Mouse (Mus musculus): ENCODE data around the gene Nubp1. TPM values are rescaled to one million over a fixed set of nuclear protein-coding genes. Genes with fewer than 3 reads are reported as not detected.

Nubp1 gene
- polyA plus RNA-seq, 1 experiment from 2014 or later, result 74.2 TPM

DNA sequence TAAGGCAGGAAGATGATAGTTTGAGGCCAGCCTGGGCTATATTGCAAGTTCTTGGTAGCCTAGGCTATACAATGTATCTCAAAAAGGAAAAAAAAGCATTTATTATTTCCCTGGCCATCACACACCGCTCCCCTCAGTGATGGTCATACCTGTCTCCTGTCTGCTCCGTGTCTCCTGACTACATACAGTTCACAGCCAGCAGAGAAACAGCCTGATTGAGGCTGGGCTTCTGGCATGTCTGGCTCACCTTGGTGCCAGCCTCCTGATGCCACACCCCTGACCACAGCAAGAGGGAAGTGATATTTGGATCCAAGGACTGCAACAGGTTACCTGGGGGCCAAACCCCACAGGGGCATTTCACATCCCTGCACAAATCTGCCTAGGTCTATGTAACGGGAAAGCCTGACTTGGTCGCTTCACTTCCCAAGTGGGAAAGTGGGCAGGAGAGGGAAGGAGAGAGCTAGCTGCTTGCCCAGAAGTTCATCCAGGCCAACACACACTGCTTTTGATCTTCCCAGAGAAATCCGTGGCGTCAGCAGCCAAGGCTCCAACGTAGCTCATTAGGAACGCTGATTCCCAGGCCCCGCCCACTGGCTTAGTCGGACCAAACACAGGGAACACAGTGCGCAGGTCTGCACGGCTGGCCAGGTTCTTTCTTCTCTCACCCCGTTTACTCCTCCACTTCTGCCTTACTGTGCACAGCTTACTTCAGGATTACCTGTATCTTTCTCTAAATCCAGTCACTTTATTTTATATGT is 37.3 kb upstream of the Nubp1 start:
- Histone ChIP-seq H3K4me1 (replicated peaks; ENCODE audit: control insufficient read depth, insufficient read depth, low read length) (peaks cover 8% of the 10 kb centered on the region), H3K9ac (ENCODE audit: low read length) (no peak overlapping the region), H3K9me3 (ENCODE audit: control insufficient read depth, low read length) (no peaks in the 10 kb centered on the region), H3K4me3 (ENCODE audit: low read depth, low read length) (no peak overlapping the region), H3K4me2 (ENCODE audit: low read length) (peak overlapping the region; percentile 40), H3K27me3 (replicated peaks; ENCODE audit: control insufficient read depth, insufficient read depth, low read length) (no peaks in the 10 kb centered on the region), H3K27ac (ENCODE audit: low read depth) (no peak overlapping the region), H3K36me3 (ENCODE audit: control insufficient read depth, insufficient read depth, low read length) (no peaks in the 10 kb centered on the region)
- WGBS, result 21% methylated on average over 13 of the region's 13 CpGs
- peak; percentile 83 for ATAC-seq (replicated peaks; ENCODE audit: low FRiP score, low TSS enrichment, low read depth)
- peak; percentile 65 for DNase-seq (ENCODE audit: low spot score)

- no peaks in the 10 kb centered on the region for H3K4me1 ChIP-seq (replicated peaks; ENCODE audit: control insufficient read depth, insufficient read depth, low read length)
- 56% methylated on average over 1 of the region's 1 CpGs for WGBS
- H3K9me3 ChIP-seq (ENCODE audit: control insufficient read depth, low read length), result no peaks in the 10 kb centered on the region
- no peaks in the 10 kb centered on the region for H3K36me3 ChIP-seq (ENCODE audit: control insufficient read depth, insufficient read depth, low read length)
- H3K27me3 ChIP-seq (replicated peaks; ENCODE audit: control insufficient read depth, insufficient read depth, low read length), result no peaks in the 10 kb centered on the region
- ATAC-seq (replicated peaks; ENCODE audit: low FRiP score, low TSS enrichment, low read depth), result no peak
- no peak overlapping the region for H3K27ac ChIP-seq (ENCODE audit: low read depth)
- H3K9ac ChIP-seq (ENCODE audit: low read length), result no peak overlapping the region
- H3K4me2 ChIP-seq (ENCODE audit: low read length), result no peak overlapping the region
- DNase-seq (ENCODE audit: low spot score), result no peak
- H3K4me3 ChIP-seq (ENCODE audit: low read depth, low read length), result no peak overlapping the region
These were observed 34.5 kb upstream of the Nubp1 start for GRCm38 (mm10) chr16:10377286-10377685.

DNA sequence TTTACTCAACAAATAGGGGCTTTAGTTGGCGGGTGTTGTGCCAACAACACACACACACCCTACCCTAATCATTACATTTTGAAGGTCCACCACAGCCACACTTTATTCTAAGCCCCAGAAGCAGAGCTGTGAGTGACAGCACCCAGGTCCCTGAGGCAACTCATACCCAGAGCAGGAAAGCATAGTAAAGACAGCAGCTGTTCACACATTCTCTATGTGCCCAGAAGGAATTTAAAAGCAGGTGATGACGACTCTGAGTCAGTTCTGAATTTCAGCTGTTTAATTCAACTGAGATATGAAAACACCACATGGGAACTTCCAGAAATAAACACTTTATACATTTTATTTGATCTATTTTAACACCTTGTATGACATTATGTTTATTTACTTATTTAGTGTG is 32.2 kb upstream of the Nubp1 start:
- no peaks in the 10 kb centered on the region for H3K9me3 ChIP-seq (ENCODE audit: control insufficient read depth, low read length)
- H3K4me2 ChIP-seq (ENCODE audit: low read length), result no peak overlapping the region
- WGBS, result 48% methylated on average over 2 of the region's 2 CpGs
- no peak for DNase-seq (ENCODE audit: low spot score)
- no peak overlapping the region for H3K27ac ChIP-seq (ENCODE audit: low read depth)
- H3K4me3 ChIP-seq (ENCODE audit: low read depth, low read length), result no peak overlapping the region
- H3K27me3 ChIP-seq (replicated peaks; ENCODE audit: control insufficient read depth, insufficient read depth, low read length), result no peaks in the 10 kb centered on the region
- no peaks in the 10 kb centered on the region for H3K4me1 ChIP-seq (replicated peaks; ENCODE audit: control insufficient read depth, insufficient read depth, low read length)
- H3K36me3 ChIP-seq (ENCODE audit: control insufficient read depth, insufficient read depth, low read length), result no peaks in the 10 kb centered on the region
- no peak overlapping the region for H3K9ac ChIP-seq (ENCODE audit: low read length)
- ATAC-seq (replicated peaks; ENCODE audit: low FRiP score, low TSS enrichment, low read depth), result no peak

DNA sequence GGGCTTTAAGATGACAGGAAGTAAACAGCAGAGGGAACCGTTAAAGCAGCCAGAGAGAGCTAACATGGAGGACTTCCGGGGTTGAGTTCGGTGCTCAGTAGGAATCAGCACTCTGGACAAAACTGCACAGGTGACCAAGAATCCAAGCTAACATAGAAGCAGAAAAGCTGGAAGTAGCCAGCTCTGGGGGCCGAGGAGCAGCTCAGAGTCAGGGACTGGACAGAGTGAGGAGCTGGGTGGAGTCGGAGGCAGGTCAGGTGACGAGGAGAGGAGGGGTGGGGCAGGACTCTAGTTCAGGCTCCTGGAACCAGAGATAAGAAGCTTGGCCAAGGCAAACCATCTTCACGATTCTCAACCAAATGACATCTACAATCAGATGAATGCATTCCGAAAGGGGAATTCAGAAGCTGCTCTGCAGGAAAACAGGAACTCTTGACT is 27.7 kb upstream of the Nubp1 start:
- no peak for DNase-seq (ENCODE audit: low spot score)
- no peaks in the 10 kb centered on the region for H3K4me1 ChIP-seq (replicated peaks; ENCODE audit: control insufficient read depth, insufficient read depth, low read length)
- no peaks in the 10 kb centered on the region for H3K36me3 ChIP-seq (ENCODE audit: control insufficient read depth, insufficient read depth, low read length)
- WGBS, result 15% methylated on average over 8 of the region's 8 CpGs
- peak overlapping the region; percentile 8; the same call in 1 of the 2 replicates for H3K4me3 ChIP-seq (ENCODE audit: low read depth, low read length)
- H3K9ac ChIP-seq (ENCODE audit: low read length), result no peak overlapping the region
- no peaks in the 10 kb centered on the region for H3K27me3 ChIP-seq (replicated peaks; ENCODE audit: control insufficient read depth, insufficient read depth, low read length)
- H3K27ac ChIP-seq (ENCODE audit: low read depth), result no peak overlapping the region
- ATAC-seq (replicated peaks; ENCODE audit: low FRiP score, low TSS enrichment, low read depth), result peak; percentile 79
- no peaks in the 10 kb centered on the region for H3K9me3 ChIP-seq (ENCODE audit: control insufficient read depth, low read length)
- H3K4me2 ChIP-seq (ENCODE audit: low read length), result peak overlapping the region; percentile 47

DNA sequence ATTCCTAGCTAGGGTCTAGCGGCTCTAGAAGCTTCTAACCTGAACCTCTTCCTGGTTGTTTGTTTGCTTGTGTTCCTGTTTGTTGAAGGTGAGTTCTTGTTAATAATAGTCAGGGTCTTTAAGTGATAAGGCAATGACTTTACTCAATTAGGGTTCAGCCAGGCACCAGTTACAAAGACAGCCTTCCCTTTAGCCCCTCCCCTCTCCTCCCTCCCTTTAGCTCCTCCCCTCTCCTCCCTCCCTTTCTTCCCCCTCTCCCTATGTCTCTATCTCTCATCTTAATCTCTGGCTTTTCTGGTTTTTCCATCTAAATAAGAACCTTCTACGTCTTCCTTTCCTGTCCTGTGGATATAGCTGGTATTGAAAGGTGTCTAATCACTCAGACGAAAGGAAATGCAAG is 27.2 kb upstream of the Nubp1 start:
- Histone ChIP-seq H3K4me1 (replicated peaks; ENCODE audit: control insufficient read depth, insufficient read depth, low read length) (no peaks in the 10 kb centered on the region), H3K4me3 (ENCODE audit: low read depth, low read length) (no peak overlapping the region), H3K9me3 (ENCODE audit: control insufficient read depth, low read length) (no peaks in the 10 kb centered on the region), H3K4me2 (ENCODE audit: low read length) (peak overlapping the region; percentile 47), H3K9ac (ENCODE audit: low read length) (no peak overlapping the region), H3K36me3 (ENCODE audit: control insufficient read depth, insufficient read depth, low read length) (no peaks in the 10 kb centered on the region), H3K27me3 (replicated peaks; ENCODE audit: control insufficient read depth, insufficient read depth, low read length) (no peaks in the 10 kb centered on the region), H3K27ac (ENCODE audit: low read depth) (no peak overlapping the region)
- DNase-seq (ENCODE audit: low spot score) (no peak), ATAC-seq (replicated peaks; ENCODE audit: low FRiP score, low TSS enrichment, low read depth) (no peak; the same call in 1 of the 2 replicates)
- WGBS, result 68% methylated on average over 3 of the region's 3 CpGs

DNA sequence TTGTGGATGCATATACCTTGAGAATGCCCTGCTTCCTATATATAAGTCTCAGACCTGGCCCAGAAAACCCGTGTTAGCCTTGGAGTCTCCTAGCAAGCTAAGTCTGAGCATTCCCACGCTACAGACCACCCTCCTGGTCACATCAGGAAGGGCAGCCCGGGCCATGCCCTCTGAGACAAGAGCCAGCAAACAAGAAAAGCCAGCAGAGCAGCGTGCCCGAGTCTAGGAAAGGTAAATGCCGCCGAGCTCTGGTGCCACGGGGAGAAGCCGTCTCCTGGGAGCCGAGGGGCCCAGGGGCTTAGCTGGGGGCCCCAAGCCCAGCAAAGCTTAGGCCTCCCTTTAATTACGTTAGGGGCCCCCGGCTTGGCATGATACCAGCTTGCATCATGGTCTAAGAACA is 26.5 kb upstream of the Nubp1 start:
- no peak for DNase-seq (ENCODE audit: low spot score)
- H3K27me3 ChIP-seq (replicated peaks; ENCODE audit: control insufficient read depth, insufficient read depth, low read length), result no peaks in the 10 kb centered on the region
- no peaks in the 10 kb centered on the region for H3K9me3 ChIP-seq (ENCODE audit: control insufficient read depth, low read length)
- no peak overlapping the region for H3K27ac ChIP-seq (ENCODE audit: low read depth)
- no peaks in the 10 kb centered on the region for H3K36me3 ChIP-seq (ENCODE audit: control insufficient read depth, insufficient read depth, low read length)
- no peak overlapping the region for H3K4me2 ChIP-seq (ENCODE audit: low read length)
- no peak overlapping the region for H3K4me3 ChIP-seq (ENCODE audit: low read depth, low read length)
- 86% methylated on average over 12 of the region's 12 CpGs for WGBS
- no peak overlapping the region for H3K9ac ChIP-seq (ENCODE audit: low read length)
- no peak for ATAC-seq (replicated peaks; ENCODE audit: low FRiP score, low TSS enrichment, low read depth)
- H3K4me1 ChIP-seq (replicated peaks; ENCODE audit: control insufficient read depth, insufficient read depth, low read length), result no peaks in the 10 kb centered on the region

DNA sequence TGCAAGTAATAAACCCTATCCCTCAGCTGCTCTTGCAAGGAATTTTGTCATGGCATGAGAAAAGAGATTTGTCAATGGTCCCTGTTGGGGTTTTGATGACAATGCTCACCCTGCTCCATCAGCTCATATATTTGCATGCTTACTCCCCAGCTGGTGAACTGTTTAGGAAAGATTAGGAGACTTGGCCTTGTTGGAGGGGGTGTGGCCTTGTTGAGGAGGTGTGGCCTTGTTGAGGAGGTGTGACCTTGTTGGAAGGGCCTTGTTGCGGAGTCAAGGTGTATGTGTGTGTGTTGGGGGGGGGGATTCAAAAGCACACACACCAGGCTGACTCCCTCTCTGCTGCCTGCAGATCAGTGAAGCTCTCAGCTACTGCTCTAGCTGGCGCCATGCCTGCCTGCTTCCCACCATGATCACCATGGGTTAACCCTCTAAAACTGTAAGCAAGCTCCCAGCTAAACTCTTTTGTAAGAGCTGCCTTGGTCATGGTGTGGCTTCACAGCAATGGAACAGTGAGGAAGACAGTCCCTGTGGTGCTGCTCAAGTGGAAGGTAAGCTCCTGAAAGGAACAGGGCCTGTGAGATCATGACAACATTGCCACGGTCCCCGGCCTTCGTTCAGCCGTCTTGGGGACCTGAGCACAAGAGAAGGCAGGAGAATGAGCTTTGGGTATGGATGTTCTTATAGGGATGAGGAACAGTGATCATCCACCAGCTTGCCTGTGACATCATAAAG is 22.9 kb upstream of the Nubp1 start:
- ATAC-seq (replicated peaks; ENCODE audit: low FRiP score, low TSS enrichment, low read depth), result no peak
- 87% methylated on average over 6 of the region's 6 CpGs for WGBS
- no peaks in the 10 kb centered on the region for H3K27me3 ChIP-seq (replicated peaks; ENCODE audit: control insufficient read depth, insufficient read depth, low read length)

GRCm38 (mm10) chr16:10392587-10392986 is 19.2 kb upstream of the Nubp1 start:
- WGBS, result 85% methylated on average over 9 of the region's 9 CpGs
- no peak overlapping the region for H3K4me3 ChIP-seq (ENCODE audit: low read depth, low read length)
- no peak overlapping the region for H3K9ac ChIP-seq (ENCODE audit: low read length)
- H3K4me2 ChIP-seq (ENCODE audit: low read length), result no peak overlapping the region
- H3K9me3 ChIP-seq (ENCODE audit: control insufficient read depth, low read length), result no peaks in the 10 kb centered on the region
- DNase-seq (ENCODE audit: low spot score) (no peak), ATAC-seq (replicated peaks; ENCODE audit: low FRiP score, low TSS enrichment, low read depth) (no peak)
- H3K36me3 ChIP-seq (ENCODE audit: control insufficient read depth, insufficient read depth, low read length), result no peaks in the 10 kb centered on the region
- H3K4me1 ChIP-seq (replicated peaks; ENCODE audit: control insufficient read depth, insufficient read depth, low read length), result peaks cover 6% of the 10 kb centered on the region; the same call in 1 of the 2 replicates
- 0 out of 2 replicates have a peak, but pooled peaks cover 4% of the 10 kb centered on the region for H3K27me3 ChIP-seq (replicated peaks; ENCODE audit: control insufficient read depth, insufficient read depth, low read length)
- H3K27ac ChIP-seq (ENCODE audit: low read depth), result no peak overlapping the region

More for the DNA sequence above, 22.9 kb upstream of the Nubp1 start:
- no peak overlapping the region for H3K4me2 ChIP-seq (ENCODE audit: low read length)
- H3K4me1 ChIP-seq (replicated peaks; ENCODE audit: control insufficient read depth, insufficient read depth, low read length), result no peaks in the 10 kb centered on the region
- H3K36me3 ChIP-seq (ENCODE audit: control insufficient read depth, insufficient read depth, low read length), result no peaks in the 10 kb centered on the region
- no peaks in the 10 kb centered on the region for H3K9me3 ChIP-seq (ENCODE audit: control insufficient read depth, low read length)
- H3K9ac ChIP-seq (ENCODE audit: low read length), result no peak overlapping the region
- no peak overlapping the region for H3K27ac ChIP-seq (ENCODE audit: low read depth)
- no peak overlapping the region for H3K4me3 ChIP-seq (ENCODE audit: low read depth, low read length)
- DNase-seq (ENCODE audit: low spot score), result no peak

Data from intestine, embryonic 14.5 days (tissue).